Mouse (Mus musculus) kidney, adult 18-20 months (tissue): ENCODE data around the gene Itgad.

ENCODE experiments used
- DNase-seq: peaks from one replicate; pipeline ENCODE4 v3.0.0; 2021

Gene Itgad

GRCm38 (mm10) chr7:128180546-128180945 lies 26.4 kb downstream of the Itgad start:
- no peak for DNase-seq

GRCm38 (mm10) chr7:128181691-128182090 lies 27.5 kb downstream of the Itgad start:
- DNase-seq: no peak

GRCm38 (mm10) chr7:128201607-128202006 lies 47.4 kb downstream of the Itgad start:
- no peak for DNase-seq

- no peak for DNase-seq
These were observed 48.9 kb downstream of the Itgad start for GRCm38 (mm10) chr7:128203071-128203470.

- DNase-seq: no peak
These were observed 50.0 kb downstream of the Itgad start for GRCm38 (mm10) chr7:128204179-128204578.

- no peak for DNase-seq
These were observed 51.5 kb downstream of the Itgad start for GRCm38 (mm10) chr7:128205695-128206094.

- DNase-seq: no peak
These were observed 52.0 kb downstream of the Itgad start, which contains the start of gene Cox6a2 for GRCm38 (mm10) chr7:128206152-128206551. TSS of gene Cox6a2 (minus strand) at chr7:128206387.

- DNase-seq: peak; percentile 39
These were observed 54.0 kb downstream of the Itgad start for GRCm38 (mm10) chr7:128208187-128208586.

- peak; percentile 43 for DNase-seq
These were observed 55.6 kb downstream of the Itgad start for GRCm38 (mm10) chr7:128209826-128210225.

GRCm38 (mm10) chr7:128219952-128220351 lies 65.8 kb downstream of the Itgad start:
- DNase-seq: no peak

GRCm38 (mm10) chr7:128220936-128221335 lies 66.8 kb downstream of the Itgad start:
- DNase-seq: no peak

- DNase-seq: no peak
These were observed 77.6 kb downstream of the Itgad start for GRCm38 (mm10) chr7:128231741-128232140.

GRCm38 (mm10) chr7:128234796-128235195 lies 80.6 kb downstream of the Itgad start:
- DNase-seq: no peak

- DNase-seq: peak; percentile 35
These were observed 81.3 kb downstream of the Itgad start for GRCm38 (mm10) chr7:128235481-128235880.

GRCm38 (mm10) chr7:128236426-128236825 lies 82.2 kb downstream of the Itgad start:
- DNase-seq: no peak

GRCm38 (mm10) chr7:128236856-128237592 lies 82.8 kb downstream of the Itgad start, which contains the start of gene Armc5:
TSS of gene Armc5 (plus strand) at chr7:128237342.
- peak; percentile 93 for DNase-seq

GRCm38 (mm10) chr7:128237593-128237926 lies 83.4 kb downstream of the Itgad start:
- DNase-seq: no peak

- peak; percentile 100 for DNase-seq
These were observed 84.0 kb downstream of the Itgad start, which contains the start of gene 9130023H24Rik for GRCm38 (mm10) chr7:128237927-128238778. TSS of gene 9130023H24Rik (minus strand) at chr7:128238031.

- peak; percentile 21 for DNase-seq
These were observed 84.8 kb downstream of the Itgad start for GRCm38 (mm10) chr7:128238991-128239390.

- peak; percentile 21 for DNase-seq
These were observed 86.1 kb downstream of the Itgad start for GRCm38 (mm10) chr7:128240131-128240784.

GRCm38 (mm10) chr7:128242331-128242730 lies 88.2 kb downstream of the Itgad start:
- DNase-seq: no peak

- DNase-seq: no peak
These were observed 89.7 kb downstream of the Itgad start for GRCm38 (mm10) chr7:128243921-128244320.

- DNase-seq: no peak
These were observed 90.3 kb downstream of the Itgad start for GRCm38 (mm10) chr7:128244410-128245025.
